Mouse (Mus musculus) spleen, postnatal 4 days (tissue): Measurements from ENCODE around the gene Lefty2.
A peak's percentile ranks its signal among the peaks of the same experiment; 100 is the strongest.
"Not testable (repeated sequence)": the region's sequence is repeated elsewhere in the genome, so short reads cannot be mapped to it uniquely, and the experiment has no call there.

Source experiments
- DNase-seq, 2 experiments: peaks; one replicate each; pipeline ENCODE4 v3.0.0; 2022; ENCODE audit warnings: low spot score in 2 of 2

Lefty2 gene

DNA sequence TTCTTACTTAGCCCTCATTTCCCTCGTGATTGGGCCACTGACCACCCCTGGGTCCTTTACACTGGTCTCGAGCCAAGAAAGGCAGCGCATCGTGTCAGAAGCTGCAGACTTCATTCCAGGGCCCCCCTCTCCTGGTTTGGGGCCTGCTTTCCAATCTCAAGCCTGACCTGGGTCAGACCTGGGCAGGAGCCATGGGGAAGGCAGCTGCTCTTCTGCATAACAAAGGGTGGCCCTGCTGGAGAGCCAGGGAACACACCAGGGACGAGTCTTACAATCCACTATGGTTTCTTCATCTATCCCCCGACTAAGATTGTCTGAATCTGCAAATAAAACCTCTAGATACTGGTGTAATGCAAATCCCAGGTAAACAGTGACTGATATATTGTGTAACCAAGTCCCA lies 40.8 kb downstream of the Lefty2 start:
- no peak for DNase-seq

- DNase-seq = no peak
Measured at GRCm38 (mm10) chr1:180934467-180935419, 41.8 kb downstream of the Lefty2 start, which contains the start of gene Lefty1. Lefty1 (plus strand) TSS chr1:180935022.

- DNase-seq = peak in 1 of 2 experiments; percentile 54
Measured at GRCm38 (mm10) chr1:180936610-180937398, 43.9 kb downstream of the Lefty2 start.

- DNase-seq = not testable (repeated sequence)
Measured at GRCm38 (mm10) chr1:180937631-180938030, 44.7 kb downstream of the Lefty2 start.

DNA sequence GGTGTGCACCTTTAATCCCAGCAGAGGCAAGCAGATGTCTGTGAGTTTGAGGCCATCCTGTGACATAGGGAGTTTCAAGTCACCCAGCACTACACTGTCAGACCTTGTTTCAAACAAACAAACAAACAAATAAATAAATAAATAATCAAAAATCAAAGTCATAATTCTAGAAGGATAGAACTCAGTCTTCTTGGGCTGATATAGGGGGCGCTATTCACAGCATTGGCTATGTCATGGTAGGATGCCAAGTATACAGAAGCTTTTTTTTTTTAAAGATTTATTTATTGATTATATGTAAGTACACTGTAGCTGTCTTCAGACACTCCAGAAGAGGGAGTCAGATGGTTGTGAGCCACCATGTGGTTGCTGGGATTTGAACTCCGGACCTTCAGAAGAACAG lies 45.9 kb downstream of the Lefty2 start:
- DNase-seq = not testable (repeated sequence)

DNA sequence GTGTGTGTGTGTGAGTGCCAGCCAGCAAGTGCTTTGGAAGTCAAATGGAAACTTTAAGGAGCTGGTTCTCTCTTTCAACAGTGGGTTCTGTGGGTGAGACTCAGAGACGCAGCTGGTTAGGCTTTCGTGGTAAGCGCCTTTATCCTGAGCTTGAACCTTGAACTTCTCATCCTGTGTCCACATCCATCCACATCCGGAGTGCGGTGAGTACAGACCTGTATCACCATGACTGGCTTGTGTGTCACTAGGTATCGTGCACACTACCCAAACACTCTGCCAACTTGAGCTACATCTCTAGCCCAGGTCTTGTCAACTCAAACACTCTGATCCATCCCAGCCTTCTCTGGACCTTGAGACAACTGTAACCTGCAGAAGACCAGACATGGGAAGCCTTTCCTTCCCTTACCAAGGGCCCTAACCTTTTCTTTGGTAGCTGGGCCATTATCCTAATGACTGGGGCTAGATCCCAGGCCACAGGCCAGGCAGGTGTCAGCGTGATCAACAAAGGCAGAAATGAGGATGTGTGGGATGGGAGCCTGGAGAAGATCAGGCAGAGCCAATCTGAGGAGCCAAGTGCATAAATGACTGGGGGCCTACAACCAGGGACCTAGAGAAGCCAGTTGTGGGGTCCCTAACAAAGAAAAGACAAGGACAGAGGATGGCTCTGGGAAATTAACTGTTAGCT lies 48.0 kb downstream of the Lefty2 start:
- DNase-seq = no peak

GRCm38 (mm10) chr1:180941726-180942125 lies 48.8 kb downstream of the Lefty2 start:
- DNase-seq = peak; percentile 24 to 72

DNA sequence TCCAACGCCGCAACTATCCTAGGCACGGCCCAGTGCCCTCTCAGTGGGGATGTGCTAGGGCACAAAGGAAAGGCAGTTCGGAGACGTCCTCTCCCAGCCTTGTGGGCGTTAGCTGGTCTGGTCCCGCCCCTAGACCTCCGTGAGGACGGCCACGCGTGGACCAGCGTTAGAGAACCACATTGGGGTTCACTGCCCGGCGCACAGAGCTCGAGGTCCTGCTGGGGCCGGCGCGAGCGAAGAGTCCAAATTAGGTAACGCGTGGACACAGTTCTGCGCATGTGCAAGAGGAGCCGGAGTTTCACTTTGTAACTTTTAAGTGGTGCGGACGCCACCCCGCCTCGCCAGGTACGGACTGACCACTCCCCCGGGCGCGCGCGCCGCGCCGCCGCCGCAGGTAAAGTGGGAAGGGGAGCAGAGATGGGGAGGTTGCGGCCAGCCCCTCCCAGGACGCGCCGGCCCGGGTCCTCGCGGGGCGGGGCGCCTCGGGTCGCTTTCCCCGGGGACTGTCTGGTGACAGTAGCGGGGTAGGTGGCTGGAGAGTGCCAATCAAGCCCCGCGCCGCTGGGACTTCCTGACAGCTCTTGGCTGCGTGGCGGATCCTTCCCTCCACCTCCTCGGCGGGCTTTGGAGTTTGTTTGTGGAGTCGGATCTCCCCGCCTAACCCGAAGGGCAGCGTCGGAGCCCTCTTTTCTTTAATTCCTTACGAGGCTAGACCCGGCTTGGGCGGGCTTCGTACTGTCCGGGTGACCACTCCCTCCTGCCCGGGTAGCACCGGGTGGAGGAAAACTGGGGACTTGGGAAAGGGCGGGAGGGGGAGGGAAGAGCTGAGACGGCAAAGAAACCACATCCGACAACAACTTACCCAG lies 49.5 kb downstream of the Lefty2 start, which contains the start of gene Tmem63a:
TSS of gene Tmem63a (plus strand) at position 179 of the 866 bp plus-strand sequence.
- peak; percentile 72 to 90 for DNase-seq

DNA sequence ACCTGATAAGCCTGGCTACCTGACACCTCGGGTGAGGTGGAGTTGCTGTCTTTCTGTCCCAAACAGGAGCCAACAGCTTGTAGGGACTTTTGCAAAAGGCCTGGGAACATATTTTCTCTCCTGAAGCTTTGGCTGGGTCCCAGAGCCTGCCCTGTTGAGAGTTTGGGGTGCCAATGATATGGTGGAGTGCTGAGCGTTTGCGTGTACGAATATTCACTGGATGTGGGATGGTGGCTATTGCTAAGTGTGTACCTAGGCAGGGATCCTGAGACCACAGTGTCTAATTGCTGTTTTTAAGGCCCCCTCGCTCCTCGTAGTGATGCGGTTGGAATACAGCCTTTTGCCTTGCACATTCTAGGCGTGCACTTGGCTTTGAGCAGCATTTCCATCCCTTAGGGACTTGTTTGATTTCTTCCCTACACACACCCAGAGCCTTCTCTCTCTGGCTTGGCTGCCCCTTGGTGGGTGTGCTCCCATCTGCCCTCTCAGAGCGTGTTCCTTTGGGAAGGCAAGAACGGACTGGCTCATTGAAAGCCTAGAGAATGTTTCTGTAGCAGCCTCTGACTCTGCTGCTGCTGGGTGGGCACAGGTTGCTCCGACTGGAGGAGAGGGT lies 50.2 kb downstream of the Lefty2 start:
- DNase-seq = no peak

- DNase-seq = no peak
Measured at GRCm38 (mm10) chr1:180943896-180944295, 51.0 kb downstream of the Lefty2 start.

- peak in 1 of 2 experiments; percentile 29 for DNase-seq
Measured at GRCm38 (mm10) chr1:180944553-180944952, 51.6 kb downstream of the Lefty2 start.

DNA sequence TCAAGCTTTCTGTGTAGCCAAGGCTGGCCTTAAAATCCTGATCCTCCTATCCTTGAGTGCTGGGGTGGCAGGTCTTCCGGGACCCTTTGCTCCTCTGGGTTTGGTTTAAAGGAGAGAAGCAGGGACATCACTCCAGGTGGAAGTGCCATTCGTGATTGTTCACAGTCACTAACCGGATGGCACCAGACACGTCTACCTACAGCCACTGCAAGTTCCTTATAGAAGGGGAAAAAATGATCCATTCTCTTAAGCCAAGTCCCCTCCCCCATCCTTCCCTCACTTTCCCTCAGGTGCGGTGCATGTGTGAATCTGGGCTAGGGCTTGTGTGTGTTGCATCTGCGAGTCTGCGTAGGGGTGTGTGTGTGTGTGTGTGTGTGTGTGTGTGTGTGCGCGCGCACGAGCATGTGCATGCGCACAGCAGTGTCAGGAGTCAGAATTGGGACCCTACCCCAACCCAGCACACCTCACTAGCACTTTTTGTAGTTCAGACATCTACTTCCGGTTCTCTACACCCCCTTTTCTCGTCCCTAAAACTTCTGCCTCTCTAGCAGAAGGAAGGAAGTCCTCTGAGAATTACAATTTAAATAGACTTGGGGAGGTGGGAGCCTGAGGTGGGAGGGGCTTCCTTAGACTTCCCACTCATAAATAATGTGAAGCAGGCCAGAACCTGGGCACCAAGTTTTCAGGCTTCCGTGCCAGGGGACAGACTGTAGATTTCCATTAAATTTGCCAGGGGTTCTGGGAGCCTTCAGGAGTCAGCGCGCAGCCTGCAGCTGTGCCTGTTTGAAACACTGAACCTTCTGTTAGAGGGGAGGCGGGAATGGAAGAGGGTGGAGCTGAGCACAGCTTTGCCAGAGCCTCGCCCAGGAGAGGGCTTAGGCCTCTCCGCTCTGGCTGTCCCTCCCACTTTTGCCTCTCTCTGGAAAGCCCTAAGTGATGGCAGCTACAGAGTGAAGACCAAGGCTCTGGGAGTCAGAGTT lies 52.4 kb downstream of the Lefty2 start:
- DNase-seq = peak in 1 of 2 experiments; percentile 62

- no peak for DNase-seq
Measured at GRCm38 (mm10) chr1:180946448-180946847, 53.5 kb downstream of the Lefty2 start.
